Mouse (Mus musculus) liver, postnatal 0 days (tissue): ENCODE results near the gene Abcc12.

Experiments used
- CTCF ChIP-seq: sonication (generic); IDR thresholded peaks from 2 replicates; pipeline ENCODE4 v1.5.1; 2016; ENCODE audit warnings: antibody characterized with exemption, low read depth
- EP300 ChIP-seq: IDR thresholded peaks from 2 replicates; pipeline ENCODE4 v1.6.1; 2016; ENCODE audit warnings: antibody characterized with exemption, low read depth, mild to moderate bottlenecking

DNA sequence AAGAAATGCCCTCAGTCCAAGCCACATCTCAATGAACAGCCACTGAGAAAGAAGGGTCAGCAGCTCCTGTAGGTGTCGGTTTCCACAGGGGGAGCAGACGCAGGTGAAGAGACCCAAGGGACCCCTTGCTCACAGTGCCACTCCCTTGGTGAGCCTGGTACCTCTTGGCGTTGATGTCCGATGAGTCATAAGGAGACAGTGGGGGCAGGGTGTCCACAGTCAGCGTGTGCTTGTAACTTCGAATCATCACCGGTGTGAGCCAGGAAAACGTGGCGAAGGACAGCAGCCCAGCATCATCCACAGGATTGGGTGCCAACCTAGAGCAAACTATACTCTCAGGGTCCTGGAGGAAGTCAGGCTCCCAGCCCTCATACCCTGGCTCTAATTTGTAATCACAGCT, 16.8 kb downstream of the Abcc12 start:
- no peak for TF ChIP-seq EP300
- no peak for TF ChIP-seq CTCF
